Mouse (Mus musculus) heart, embryonic 16.5 days (tissue): ENCODE data around the gene Maea. TPM values are rescaled to one million over a fixed set of nuclear protein-coding genes. Genes with fewer than 3 reads are reported as not detected.

ENCODE experiments used
- ATAC-seq: fragments of 200-750 bp; cut with Nextera tagmentation; replicated peaks from 2 replicates; pipeline ENCODE4 v1.8.0; 2017; ENCODE audit warnings: moderate number of reproducible peaks; ENCODE audit not compliant: insufficient read depth, low FRiP score; ENCODE audit errors: extremely low read depth
- H3K27ac ChIP-seq: fragments of 300-500 bp; sonication (generic); 2 replicates; pipeline ENCODE4 v1.5.1; 2014; ENCODE audit warnings: mild to moderate bottlenecking, low read length, control low read depth, moderate library complexity
- H3K27me3 ChIP-seq: fragments of 300-500 bp; sonication (generic); 2 replicates; pipeline ENCODE4 v1.6.1; 2014; ENCODE audit warnings: low read length, mixed read lengths; ENCODE audit not compliant: control insufficient read depth, insufficient read depth
- H3K36me3 ChIP-seq: fragments of 300-500 bp; sonication (generic); 2 replicates; pipeline ENCODE4 v1.6.1; 2014; ENCODE audit not compliant: control insufficient read depth, insufficient read depth
- H3K4me1 ChIP-seq: fragments of 300-500 bp; sonication (generic); 2 replicates; pipeline ENCODE4 v1.6.1; 2014; ENCODE audit warnings: low read length, mixed read lengths; ENCODE audit not compliant: control insufficient read depth, insufficient read depth
- H3K4me2 ChIP-seq: fragments of 300-500 bp; sonication (generic); 2 replicates; pipeline ENCODE4 v1.6.1; 2014; ENCODE audit warnings: low read depth, mild to moderate bottlenecking, control low read depth, low read length
- H3K4me3 ChIP-seq: fragments of 300-500 bp; sonication (generic); 2 replicates; pipeline ENCODE4 v1.5.1; 2014; ENCODE audit warnings: mild to moderate bottlenecking, control low read depth, low read length
- H3K9ac ChIP-seq: fragments of 300-500 bp; sonication (generic); 2 replicates; pipeline ENCODE4 v1.6.1; 2014; ENCODE audit warnings: low read length, control low read depth
- H3K9me3 ChIP-seq: fragments of 300-500 bp; sonication (generic); replicated peaks from 2 replicates; pipeline ENCODE4 v1.6.1; 2016; ENCODE audit warnings: low read length; ENCODE audit not compliant: control insufficient read depth
- WGBS: fragments of 180-500 bp; shearing (Covaris S2); extraction: QIAGEN DNeasy Blood & Tissue Kit; methylation state at CpG from one replicate; pipeline ENCODE4 v1.1.7; 2014; 5-methylcytosine and 5-hydroxymethylcytosine counted together
- polyA plus RNA-seq: library from polyadenylated mRNA; unstranded; fragments of >200 nt; fragmentation: Nextera tagmentation; extraction: Ambion mirVana; gene quantifications from 2 replicates; pipeline ENCODE4 v1.2.1, GENCODE M21; 2015

The Maea gene
- polyA plus RNA-seq, 1 experiment from 2014 or later, result 145 TPM

GRCm38 (mm10) chr5:33400819-33401218, 65.5 kb downstream of the Maea start:
- Histone ChIP-seq H3K27me3 (no peaks in the 10 kb centered on the region), H3K9me3 (no peaks in the 10 kb centered on the region), H3K36me3 (0 out of 2 replicates have a peak, but pooled peaks cover 3% of the 10 kb centered on the region), H3K9ac (no peak overlapping the region), H3K4me3 (no peak overlapping the region), H3K27ac (no peak overlapping the region), H3K4me1 (peaks cover 13% of the 10 kb centered on the region), H3K4me2 (no peak overlapping the region)
- no peak for ATAC-seq
- 46% methylated on average over 12 of the region's 12 CpGs for WGBS

- no peaks in the 10 kb centered on the region for H3K9me3 ChIP-seq
- no peak overlapping the region for H3K27ac ChIP-seq
- H3K9ac ChIP-seq, result no peak overlapping the region
- H3K27me3 ChIP-seq, result peaks cover 2% of the 10 kb centered on the region
- H3K4me1 ChIP-seq, result no peaks in the 10 kb centered on the region
- 42% methylated on average over 3 of the region's 3 CpGs for WGBS
- ATAC-seq, result no peak
- no peak overlapping the region for H3K4me2 ChIP-seq
- H3K36me3 ChIP-seq, result no peaks in the 10 kb centered on the region
- H3K4me3 ChIP-seq, result no peak overlapping the region
Observed at GRCm38 (mm10) chr5:33420313-33420712, 85.0 kb downstream of the Maea start.

Other genes with a start within 250 kb of the Maea start
- 0.10 and 0.80 TPM in 2 replicates for gene Slc5a1, start 231.3 kb upstream of the Maea start, polyA plus RNA-seq
- 67.2 and 71.5 TPM in 2 replicates for gene Spon2, start 117.1 kb upstream of the Maea start, polyA plus RNA-seq
- 228 and 234 TPM in 2 replicates for gene Ctbp1, start 60.5 kb upstream of the Maea start, polyA plus RNA-seq
- gene Uvssa, start 43.0 kb downstream of the Maea start, polyA plus RNA-seq, result 4.2 and 4.7 TPM in 2 replicates
- not detected in 2 replicates for gene Nkx1-1, start 98.5 kb downstream of the Maea start, polyA plus RNA-seq